Mouse (Mus musculus): ENCODE results near the gene Acsf3. TPM values are rescaled to one million over a fixed set of nuclear protein-coding genes. Genes with fewer than 3 reads are reported as not detected.
A peak's percentile ranks its signal among the peaks of the same experiment; 100 is the strongest.

Acsf3 gene
- polyA plus RNA-seq, 1 experiment = not detected

- peaks cover 16% of the 10 kb centered on the region for H3K4me1 ChIP-seq (ENCODE audit: control insufficient read depth, insufficient read depth, low read length)
- H3K27ac ChIP-seq (ENCODE audit: insufficient read depth, low read depth, low read length) = no peak overlapping the region
- 62% methylated on average over 10 of the region's 10 CpGs for WGBS
- H3K4me3 ChIP-seq (ENCODE audit: insufficient read depth, low read depth, low read length) = peak overlapping the region; percentile 44
- TF ChIP-seq CTCF (IDR thresholded peaks at IDR 0.05; ENCODE audit: insufficient read depth, low read depth, low read length) (no peak), POLR2A (IDR thresholded peaks at IDR 0.05; ENCODE audit: insufficient read depth, low read depth, low read length) (no peak)
These were observed 90.2 kb downstream of the Acsf3 start for GRCm38 (mm10) chr8:122865441-122865840.

- peaks cover 18% of the 10 kb centered on the region for H3K4me1 ChIP-seq (ENCODE audit: control insufficient read depth, insufficient read depth, low read length)
- H3K27ac ChIP-seq (ENCODE audit: insufficient read depth, low read depth, low read length) = no peak overlapping the region
- no peak overlapping the region for H3K4me3 ChIP-seq (ENCODE audit: insufficient read depth, low read depth, low read length)
- 67% methylated on average over 8 of the region's 8 CpGs for WGBS
- TF ChIP-seq POLR2A (IDR thresholded peaks at IDR 0.05; ENCODE audit: insufficient read depth, low read depth, low read length) (no peak), CTCF (IDR thresholded peaks at IDR 0.05; ENCODE audit: insufficient read depth, low read depth, low read length) (no peak)
These were observed 90.9 kb downstream of the Acsf3 start for GRCm38 (mm10) chr8:122866231-122866630.

Other genes starting within 250 kb of the Acsf3 start
- gene Piezo1, start 224.2 kb upstream of the Acsf3 start, polyA plus RNA-seq (2012; ENCODE audit: insufficient read depth, insufficient read length, low replicate concordance, missing spikeins) = not detected in 2 replicates
- gene Cdt1, start 207.5 kb upstream of the Acsf3 start, polyA plus RNA-seq (2012; ENCODE audit: insufficient read depth, insufficient read length, low replicate concordance, missing spikeins) = not detected in 2 replicates
- gene Aprt, start 198.6 kb upstream of the Acsf3 start, polyA plus RNA-seq (2012; ENCODE audit: insufficient read depth, insufficient read length, low replicate concordance, missing spikeins) = not detected in 2 replicates
- gene Galns, start 164.0 kb upstream of the Acsf3 start, polyA plus RNA-seq (2012; ENCODE audit: insufficient read depth, insufficient read length, low replicate concordance, missing spikeins) = not detected in 2 replicates
- not detected in 2 replicates for gene Trappc2l, start 163.8 kb upstream of the Acsf3 start, polyA plus RNA-seq (2012; ENCODE audit: insufficient read depth, insufficient read length, low replicate concordance, missing spikeins)
- gene Pabpn1l, start 152.7 kb upstream of the Acsf3 start, polyA plus RNA-seq (2012; ENCODE audit: insufficient read depth, insufficient read length, low replicate concordance, missing spikeins) = not detected in 2 replicates
- gene Cbfa2t3, start 76.4 kb upstream of the Acsf3 start, polyA plus RNA-seq (2012; ENCODE audit: insufficient read depth, insufficient read length, low replicate concordance, missing spikeins) = not detected in 2 replicates
- not detected in 2 replicates for gene Cdh15, start 72.5 kb downstream of the Acsf3 start, polyA plus RNA-seq (2012; ENCODE audit: insufficient read depth, insufficient read length, low replicate concordance, missing spikeins)

Data from olfactory bulb, adult 2 months (tissue).